28 mouse cellular contexts compared by ENCODE assay signal in the genomic region with DNA sequence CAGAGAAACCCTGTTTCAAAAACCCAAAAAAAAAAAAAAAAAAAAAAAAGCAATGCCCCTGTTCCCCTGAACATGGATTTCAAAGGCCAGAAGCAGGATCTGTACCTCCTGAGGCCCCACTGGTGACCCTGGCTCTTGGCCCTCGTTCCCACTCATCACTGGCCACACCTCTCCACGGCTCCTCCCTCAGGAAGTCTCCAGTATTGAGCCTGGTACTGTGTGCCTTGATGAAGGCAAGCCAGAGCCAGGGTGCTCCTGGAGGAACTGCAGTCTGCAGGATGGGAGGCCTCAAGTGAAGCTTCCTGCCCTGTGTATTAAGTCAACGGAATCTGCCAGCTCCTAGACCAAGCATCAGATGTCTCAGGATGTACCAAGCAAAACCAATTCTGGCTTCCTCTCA. TPM values are rescaled to one million over a fixed set of nuclear protein-coding genes. Genes with fewer than 3 reads are reported as not detected.
DNase-seq lines count a peak whose midpoint lies in the region; ATAC-seq and TF ChIP-seq lines count a peak whose summit lies in the region.
"Had no signal": no experiment of that assay in that cellular context is flagged by ENCODE, and none has a peak within 500 bp of the region (broad histone marks: within the 10 kb centered on the region; RNA-seq: fewer than 3 reads in every experiment).

No protein-coding gene starts in this region.

- H3K9me3 ChIP-seq in heart, embryonic 12.5 days (replicated peaks), result no peaks in the 10 kb centered on the region
- H3K9me3 ChIP-seq in kidney, embryonic 14.5 days (ENCODE audit: control insufficient read depth, low read length), result no peaks in the 10 kb centered on the region
- H3K9me3 ChIP-seq in intestine, postnatal 0 days (ENCODE audit: control insufficient read depth), result no peaks in the 10 kb centered on the region
- H3K9me3 ChIP-seq: embryonic facial prominence, embryonic 13.5 days; hindbrain, embryonic 10.5 days; lung, embryonic 15.5 days; neural tube, embryonic 13.5 days had no signal

- H3K36me3 ChIP-seq in heart, embryonic 12.5 days, result peaks cover 39% of the 10 kb centered on the region
- H3K36me3 ChIP-seq in kidney, embryonic 14.5 days (ENCODE audit: control insufficient read depth, insufficient read depth, low read length), result peaks cover 26% of the 10 kb centered on the region
- H3K36me3 ChIP-seq in intestine, postnatal 0 days (ENCODE audit: control insufficient read depth, insufficient read depth), result peaks cover 29% of the 10 kb centered on the region

- no peaks in the 10 kb centered on the region for H3K27me3 ChIP-seq in heart, embryonic 12.5 days (replicated peaks)
- H3K27me3 ChIP-seq in kidney, embryonic 14.5 days (ENCODE audit: control insufficient read depth, insufficient read depth, low read length), result no peaks in the 10 kb centered on the region
- H3K27me3 ChIP-seq in intestine, postnatal 0 days (replicated peaks; ENCODE audit: control insufficient read depth, insufficient read depth, low read length), result no peaks in the 10 kb centered on the region
- H3K27me3 ChIP-seq: embryonic facial prominence, embryonic 13.5 days; lung, embryonic 15.5 days; neural tube, embryonic 13.5 days had no signal

- WGBS in heart, embryonic 12.5 days, result 83% methylated on average over 3 of the region's 3 CpGs
- 88% methylated on average over 3 of the region's 3 CpGs for WGBS in kidney, embryonic 14.5 days
- 76% methylated on average over 3 of the region's 3 CpGs for WGBS in intestine, postnatal 0 days

- H3K27ac ChIP-seq in heart, embryonic 12.5 days (ENCODE audit: poor library complexity, severe bottlenecking), result no peak overlapping the region
- H3K27ac ChIP-seq in kidney, embryonic 14.5 days (ENCODE audit: low read depth, low read length), result no peak overlapping the region
- no peak overlapping the region for H3K27ac ChIP-seq in intestine, postnatal 0 days (ENCODE audit: low read depth, low read length)
- H3K27ac ChIP-seq: embryonic facial prominence, embryonic 13.5 days; hindbrain, embryonic 10.5 days; left cerebral cortex, adult 2 months; liver, embryonic 14.5 days; lung, embryonic 15.5 days; macrophage; neural tube, embryonic 13.5 days had no signal

- peak; percentile 26 for DNase-seq in cerebellum, adult 11-12 months
- DNase-seq in cerebellum, adult 11 months, result no peak
- peak; percentile 91 for DNase-seq in heart, adult 11 months
- DNase-seq in kidney, adult 9 months, result peak; percentile 81
- DNase-seq in ovary, adult 18-20 months (ENCODE audit: low spot score), result no peak
- DNase-seq: adrenal gland, adult 8-10 months; cerebellum, adult 9-11 months; embryo, embryonic 11 days; gastrocnemius, postnatal 10 days; heart, postnatal 10 days; thymus, adult 18-20 months had no signal

- H3K9ac ChIP-seq in heart, embryonic 12.5 days, result no peak overlapping the region
- H3K9ac ChIP-seq in kidney, embryonic 14.5 days (ENCODE audit: low read depth, low read length), result no peak overlapping the region
- no peak overlapping the region for H3K9ac ChIP-seq in intestine, postnatal 0 days (ENCODE audit: low read depth, low read length)
- H3K9ac ChIP-seq: liver, embryonic 14.5 days; lung, embryonic 15.5 days had no signal

- no peak overlapping the region for H3K4me2 ChIP-seq in heart, embryonic 12.5 days
- H3K4me2 ChIP-seq in kidney, embryonic 14.5 days (replicated peaks; ENCODE audit: low read depth, low read length), result no peak overlapping the region
- H3K4me2 ChIP-seq in intestine, postnatal 0 days (replicated peaks; ENCODE audit: low read depth), result no peak overlapping the region
- H3K4me2 ChIP-seq: embryonic facial prominence, embryonic 13.5 days; heart, embryonic 11.5 days; lung, embryonic 15.5 days; neural tube, embryonic 13.5 days had no signal

- no peak for ATAC-seq in heart, embryonic 12.5 days (ENCODE audit: insufficient number of reproducible peaks, low FRiP score)
- no peak for ATAC-seq in kidney, embryonic 14.5 days (ENCODE audit: low FRiP score, low TSS enrichment)
- no peak for ATAC-seq in intestine, postnatal 0 days
- ATAC-seq: activated CD4-positive, CD25-positive, alpha-beta regulatory T cell, adult 4 months; forebrain, embryonic 16.5 days; hindbrain, embryonic 16.5 days; midbrain, embryonic 16.5 days had no signal

- 0 out of 2 replicates have a peak, but pooled peaks have one; percentile 11 for TF ChIP-seq CTCF in intestine, postnatal 0 days (IDR thresholded peaks at IDR 0.05; ENCODE audit: low read depth)

- no peak overlapping the region for H3K4me3 ChIP-seq in heart, embryonic 12.5 days
- H3K4me3 ChIP-seq in kidney, embryonic 14.5 days (ENCODE audit: low read length), result no peak overlapping the region
- no peak overlapping the region for H3K4me3 ChIP-seq in intestine, postnatal 0 days (ENCODE audit: low read depth, low read length)
- H3K4me3 ChIP-seq: embryonic facial prominence, embryonic 13.5 days; erythroblast, embryonic 14.5 days; hindbrain, embryonic 10.5 days; left cerebral cortex, adult 2 months; lung, embryonic 15.5 days; myocyte; neural tube, embryonic 13.5 days had no signal

- H3K4me1 ChIP-seq in heart, embryonic 12.5 days (replicated peaks), result peaks cover 18% of the 10 kb centered on the region
- peaks cover 18% of the 10 kb centered on the region; the same call in 1 of the 2 replicates for H3K4me1 ChIP-seq in kidney, embryonic 14.5 days (ENCODE audit: control insufficient read depth, insufficient read depth, low read length)
- peaks cover 4% of the 10 kb centered on the region; the same call in 1 of the 2 replicates for H3K4me1 ChIP-seq in intestine, postnatal 0 days (replicated peaks; ENCODE audit: control insufficient read depth, insufficient read depth, low read length)

RNA-seq across cellular contexts. Expression of a gene that starts 3.3 kb away (rescaled TPM):
- polyA plus RNA-seq in heart, embryonic 12.5 days (2016; fragmentation: Nextera tagmentation; extraction: Ambion mirVana), result 85.9 and 92.9 TPM in 2 replicates
- polyA plus RNA-seq in kidney, embryonic 14.5 days (2014; fragmentation: Nextera tagmentation; extraction: Ambion mirVana), result 164 and 181 TPM in 2 replicates
- polyA plus RNA-seq in intestine, postnatal 0 days (2015; fragmentation: Nextera tagmentation; extraction: Ambion mirVana), result 52.0 and 54.4 TPM in 2 replicates

RNA-seq across cellular contexts. Expression of a gene that starts 3.7 kb away (rescaled TPM):
- polyA plus RNA-seq in heart, embryonic 12.5 days (2016; fragmentation: Nextera tagmentation; extraction: Ambion mirVana), result 202 and 218 TPM in 2 replicates
- polyA plus RNA-seq in kidney, embryonic 14.5 days (2014; fragmentation: Nextera tagmentation; extraction: Ambion mirVana), result 177 and 235 TPM in 2 replicates
- polyA plus RNA-seq in intestine, postnatal 0 days (2015; fragmentation: Nextera tagmentation; extraction: Ambion mirVana), result 910 and 912 TPM in 2 replicates

RNA-seq across cellular contexts. Expression of a gene that starts 15.4 kb away (rescaled TPM):
- polyA plus RNA-seq in heart, embryonic 12.5 days (2016; fragmentation: Nextera tagmentation; extraction: Ambion mirVana), result 27.4 and 30.2 TPM in 2 replicates
- 5.2 and 9.0 TPM in 2 replicates for polyA plus RNA-seq in kidney, embryonic 14.5 days (2014; fragmentation: Nextera tagmentation; extraction: Ambion mirVana)
- 63.6 TPM in 2 replicates for polyA plus RNA-seq in intestine, postnatal 0 days (2015; fragmentation: Nextera tagmentation; extraction: Ambion mirVana)

RNA-seq across cellular contexts. Expression of a gene that starts 19.0 kb away (rescaled TPM):
- polyA plus RNA-seq in heart, embryonic 12.5 days (2016; fragmentation: Nextera tagmentation; extraction: Ambion mirVana), result 2.2 and 2.3 TPM in 2 replicates
- 2.1 and 3.8 TPM in 2 replicates for polyA plus RNA-seq in kidney, embryonic 14.5 days (2014; fragmentation: Nextera tagmentation; extraction: Ambion mirVana)
- 0.65 and 0.76 TPM in 2 replicates for polyA plus RNA-seq in intestine, postnatal 0 days (2015; fragmentation: Nextera tagmentation; extraction: Ambion mirVana)
- polyA plus RNA-seq: activated CD4-positive, CD25-positive, alpha-beta regulatory T cell, adult 4 months; erythroblast, embryonic 14.5 days; hindbrain, embryonic 10.5 days; macrophage had no signal

RNA-seq across cellular contexts. Expression of a gene that starts 28.1 kb away (rescaled TPM):
- polyA plus RNA-seq in heart, embryonic 12.5 days (2016; fragmentation: Nextera tagmentation; extraction: Ambion mirVana), result 0.14 and 0.29 TPM in 2 replicates
- 0.12 and 0.51 TPM in 2 replicates for polyA plus RNA-seq in kidney, embryonic 14.5 days (2014; fragmentation: Nextera tagmentation; extraction: Ambion mirVana)
- 0.21 and 0.38 TPM in 2 replicates for polyA plus RNA-seq in intestine, postnatal 0 days (2015; fragmentation: Nextera tagmentation; extraction: Ambion mirVana)
- polyA plus RNA-seq: activated CD4-positive, CD25-positive, alpha-beta regulatory T cell, adult 4 months; erythroblast, embryonic 14.5 days; hindbrain, embryonic 10.5 days; macrophage had no signal

Comparison
In these comparisons a context has a peak if more than half of its experiments do, and no peak if none do; other contexts are left out.
1. DNase-seq: peak in cerebellum, adult 11-12 months (single experiment), heart, adult 11 months (single experiment) and kidney, adult 9 months (single experiment); none in cerebellum, adult 11 months (single experiment) and ovary, adult 18-20 months (single experiment).